Mouse (Mus musculus) heart, postnatal 0 days (tissue): ENCODE data around the gene Anapc7. TPM values are rescaled to one million over a fixed set of nuclear protein-coding genes. Genes with fewer than 3 reads are reported as not detected.
A peak's percentile ranks its signal among the peaks of the same experiment; 100 is the strongest.
"Not testable (repeated sequence)": the region's sequence is repeated elsewhere in the genome, so short reads cannot be mapped to it uniquely, and the experiment has no call there.

ENCODE experiments used
- ATAC-seq: fragments of 200-750 bp; cut with Nextera tagmentation; 2 replicates; pipeline ENCODE4 v1.8.0; 2017; ENCODE audit warnings: low read depth, moderate number of reproducible peaks, moderate library complexity; ENCODE audit not compliant: insufficient read depth
- DNase-seq: peaks from one replicate; pipeline ENCODE4 v3.0.0-alpha.2; 2016; ENCODE audit warnings: low spot score
- H3K27ac ChIP-seq: fragments of 300-500 bp; sonication (generic); 2 replicates; pipeline ENCODE4 v1.5.1; 2014; ENCODE audit warnings: low read depth, mild to moderate bottlenecking
- H3K27me3 ChIP-seq: fragments of 300-500 bp; sonication (generic); 2 replicates; pipeline ENCODE4 v1.6.1; 2014; ENCODE audit warnings: low read length, mixed read lengths; ENCODE audit not compliant: control insufficient read depth, insufficient read depth
- H3K36me3 ChIP-seq: fragments of 300-500 bp; sonication (generic); replicated peaks from 2 replicates; pipeline ENCODE4 v1.6.1; 2014; ENCODE audit warnings: low read length, mixed read lengths; ENCODE audit not compliant: control insufficient read depth, insufficient read depth
- H3K4me1 ChIP-seq: fragments of 300-500 bp; sonication (generic); 2 replicates; pipeline ENCODE4 v1.6.1; 2014; ENCODE audit warnings: antibody characterized with exemption; ENCODE audit not compliant: control insufficient read depth, insufficient read depth
- H3K4me2 ChIP-seq: fragments of 300-500 bp; sonication (generic); 2 replicates; pipeline ENCODE4 v1.6.1; 2014; ENCODE audit warnings: low read depth, mild to moderate bottlenecking, low read length, moderate library complexity
- H3K4me3 ChIP-seq: fragments of 300-500 bp; sonication (generic); 2 replicates; pipeline ENCODE4 v1.5.1; 2014; ENCODE audit warnings: low read depth, low read length
- H3K9ac ChIP-seq: fragments of 300-500 bp; sonication (generic); replicated peaks from 2 replicates; pipeline ENCODE4 v1.6.1; 2014; ENCODE audit warnings: low read depth, low read length, mixed read lengths
- H3K9me3 ChIP-seq: fragments of 300-500 bp; sonication (generic); replicated peaks from 2 replicates; pipeline ENCODE4 v1.6.1; 2016; ENCODE audit warnings: low read length; ENCODE audit not compliant: control insufficient read depth
- CTCF ChIP-seq: IDR thresholded peaks from 2 replicates; pipeline ENCODE4 v1.5.1; 2016; ENCODE audit warnings: antibody characterized with exemption, control low read depth, low read depth
- EP300 ChIP-seq: IDR thresholded peaks from 2 replicates; pipeline ENCODE4 v1.6.1; 2016; ENCODE audit warnings: antibody characterized with exemption, low read depth
- WGBS: fragments of 180-500 bp; shearing (Covaris S2); extraction: QIAGEN DNeasy Blood & Tissue Kit; methylation state at CpG from one replicate; pipeline ENCODE4 v1.1.7; 2014; 5-methylcytosine and 5-hydroxymethylcytosine counted together
- polyA plus RNA-seq: library from polyadenylated mRNA; unstranded; fragments of >200 nt; fragmentation: Nextera tagmentation; extraction: Ambion mirVana; gene quantifications from 2 replicates; pipeline ENCODE4 v1.2.1, GENCODE M21; 2015
- total RNA-seq: library from RNA; depleted of rRNA; stranded (reverse); fragments of >200 nt; gene quantifications from 2 replicates; pipeline ENCODE4 v1.2.3, GENCODE M21; 2014; ENCODE audit warnings: low replicate concordance

Gene Anapc7
- total and polyA plus RNA-seq, 2 experiments from 2014 or later, result 30.1 to 36.9 TPM

- DNase-seq (no peak), ATAC-seq (no peak)
- H3K27me3 ChIP-seq, result no peaks in the 10 kb centered on the region
- peaks cover under 1% of the 10 kb centered on the region; the same call in 1 of the 2 replicates for H3K36me3 ChIP-seq
- no peaks in the 10 kb centered on the region for H3K4me1 ChIP-seq
- H3K27ac ChIP-seq, result no peak overlapping the region
- H3K9me3 ChIP-seq, result no peaks in the 10 kb centered on the region
- H3K9ac ChIP-seq, result no peak overlapping the region
- TF ChIP-seq CTCF (no peak), EP300 (no peak)
- no peak overlapping the region for H3K4me2 ChIP-seq
- no peak overlapping the region for H3K4me3 ChIP-seq
- WGBS, result 87% methylated on average over 12 of the region's 12 CpGs
Observed at GRCm38 (mm10) chr5:122415465-122415864, 6.0 kb upstream of the Anapc7 start.

DNA sequence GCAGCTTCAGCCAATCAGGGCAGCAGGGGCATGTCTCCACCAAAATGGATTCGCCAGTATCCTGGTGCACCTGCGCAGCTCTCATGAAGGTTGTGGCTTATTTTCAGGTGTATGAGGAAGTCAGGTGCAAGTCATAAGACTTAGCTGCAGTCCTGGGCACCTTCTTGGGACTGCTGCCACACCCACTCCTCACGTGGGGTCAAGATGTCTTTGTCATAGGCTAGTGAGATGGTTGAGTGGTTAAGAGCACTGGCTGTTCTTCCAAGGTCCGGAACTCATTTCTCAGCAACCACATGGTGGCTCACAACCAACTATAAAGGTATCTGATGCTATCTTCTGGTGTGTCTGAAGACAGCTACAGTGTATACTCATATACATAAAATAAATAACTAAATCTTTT, 817 bp upstream of the Anapc7 start:
- 62% methylated on average over 4 of the region's 4 CpGs for WGBS
- not testable (repeated sequence) for H3K36me3 ChIP-seq, ATAC-seq

GRCm38 (mm10) chr5:122422071-122422964, 825 bp downstream of the Anapc7 start:
- H3K9me3 ChIP-seq, result no peaks in the 10 kb centered on the region
- TF ChIP-seq CTCF (peak; percentile 32), EP300 (peak; percentile 75)
- peaks cover 8% of the 10 kb centered on the region for H3K4me1 ChIP-seq
- ATAC-seq (peak; percentile 90), DNase-seq (peak; percentile 89)
- H3K27me3 ChIP-seq, result no peaks in the 10 kb centered on the region
- H3K4me3 ChIP-seq, result peak overlapping the region; percentile 100
- peak overlapping the region; percentile 85 for H3K4me2 ChIP-seq
- H3K9ac ChIP-seq, result peak overlapping the region; percentile 99
- H3K27ac ChIP-seq, result peak overlapping the region; percentile 86
- under 1% methylated on average over 73 of the region's 73 CpGs for WGBS
- H3K36me3 ChIP-seq, result no peaks in the 10 kb centered on the region

More for the DNA sequence above, 817 bp upstream of the Anapc7 start:
- peak; percentile 2 for DNase-seq
- H3K4me1 ChIP-seq, H3K4me2 ChIP-seq, H3K9me3 ChIP-seq, H3K9ac ChIP-seq, H3K27me3 ChIP-seq, H3K27ac ChIP-seq, H3K4me3 ChIP-seq: not testable (repeated sequence)

DNA sequence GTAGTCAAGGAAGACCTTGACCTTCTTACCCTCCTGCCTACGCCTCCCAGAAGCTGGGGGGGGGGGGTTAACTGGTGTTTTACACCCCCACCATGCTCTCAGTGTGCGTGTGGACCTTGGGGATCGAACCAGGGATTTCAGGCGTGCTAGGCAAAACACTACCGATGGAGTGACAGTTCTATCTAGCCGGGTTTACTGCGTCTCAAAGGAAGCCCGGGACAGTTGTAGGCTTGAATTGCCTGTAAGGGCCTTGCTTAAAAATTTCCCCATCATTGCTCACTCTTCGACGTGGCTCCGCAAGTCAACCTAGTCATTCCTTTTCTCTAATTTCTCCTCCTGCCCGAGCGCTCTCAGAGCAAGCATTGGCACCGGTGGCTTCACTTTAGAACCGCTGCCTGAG, 1.6 kb downstream of the Anapc7 start:
- 24% methylated on average over 15 of the region's 15 CpGs for WGBS
- H3K27ac ChIP-seq, result peak overlapping the region; percentile 86; the same call in 1 of the 2 replicates
- peaks cover 2% of the 10 kb centered on the region for H3K36me3 ChIP-seq
- TF ChIP-seq EP300, result no peak
- no peak for TF ChIP-seq CTCF
- H3K4me3 ChIP-seq, result peak overlapping the region; percentile 100
- H3K4me1 ChIP-seq, result peaks cover 8% of the 10 kb centered on the region
- H3K9ac ChIP-seq, result peak overlapping the region; percentile 99
- no peak for ATAC-seq
- H3K27me3 ChIP-seq, result no peaks in the 10 kb centered on the region
- H3K9me3 ChIP-seq, result no peaks in the 10 kb centered on the region
- peak overlapping the region; percentile 85 for H3K4me2 ChIP-seq
- DNase-seq, result no peak

- Histone ChIP-seq H3K4me2 (no peak overlapping the region), H3K36me3 (peaks cover 26% of the 10 kb centered on the region), H3K4me3 (no peak overlapping the region), H3K9ac (no peak overlapping the region), H3K27me3 (no peaks in the 10 kb centered on the region), H3K4me1 (peaks cover 8% of the 10 kb centered on the region), H3K9me3 (no peaks in the 10 kb centered on the region), H3K27ac (no peak overlapping the region)
- TF ChIP-seq EP300, result no peak
- no peak; the same call in 1 of the 2 replicates for TF ChIP-seq CTCF
- peak; percentile 4 for DNase-seq
- WGBS, result 59% methylated on average over 2 of the region's 2 CpGs
- ATAC-seq, result no peak
Observed at GRCm38 (mm10) chr5:122425550-122425949, 4.1 kb downstream of the Anapc7 start.
